Mouse (Mus musculus) heart, embryonic 11.5 days (tissue): ENCODE measurements around the gene Esr2. TPM values are rescaled to one million over a fixed set of nuclear protein-coding genes. Genes with fewer than 3 reads are reported as not detected.
A peak's percentile ranks its signal among the peaks of the same experiment; 100 is the strongest.

ENCODE experiments used
- ATAC-seq: fragments of 200-750 bp; cut with Nextera tagmentation; replicated peaks from 2 replicates; pipeline ENCODE4 v1.8.0; 2017; ENCODE audit warnings: moderate library complexity; ENCODE audit not compliant: insufficient number of reproducible peaks, low FRiP score, low TSS enrichment
- H3K27ac ChIP-seq: fragments of 300-500 bp; sonication (generic); 2 replicates; pipeline ENCODE4 v1.5.1; 2014; ENCODE audit warnings: mild to moderate bottlenecking, low read depth, low read length
- H3K27me3 ChIP-seq: fragments of 300-500 bp; sonication (generic); 2 replicates; pipeline ENCODE4 v1.6.1; 2014; ENCODE audit warnings: mild to moderate bottlenecking, low read length, mixed read lengths; ENCODE audit not compliant: control insufficient read depth, insufficient read depth
- H3K36me3 ChIP-seq: fragments of 300-500 bp; sonication (generic); 2 replicates; pipeline ENCODE4 v1.6.1; 2014; ENCODE audit warnings: mild to moderate bottlenecking, low read length, moderate library complexity, mixed read lengths; ENCODE audit not compliant: control insufficient read depth, insufficient read depth
- H3K4me1 ChIP-seq: fragments of 300-500 bp; sonication (generic); 2 replicates; pipeline ENCODE4 v1.6.1; 2014; ENCODE audit warnings: low read length; ENCODE audit not compliant: control insufficient read depth, insufficient read depth
- H3K4me2 ChIP-seq: fragments of 300-500 bp; sonication (generic); 2 replicates; pipeline ENCODE4 v1.6.1; 2014; ENCODE audit warnings: mild to moderate bottlenecking, moderate library complexity
- H3K4me3 ChIP-seq: fragments of 300-500 bp; sonication (generic); 2 replicates; pipeline ENCODE4 v1.5.1; 2014; ENCODE audit warnings: low read depth, low read length
- H3K9ac ChIP-seq: fragments of 300-500 bp; sonication (generic); 2 replicates; pipeline ENCODE4 v1.6.1; 2014; ENCODE audit warnings: mild to moderate bottlenecking, low read depth, low read length, moderate library complexity
- H3K9me3 ChIP-seq: fragments of 300-500 bp; sonication (generic); replicated peaks from 2 replicates; pipeline ENCODE4 v1.6.1; 2016; ENCODE audit warnings: low read length; ENCODE audit not compliant: control insufficient read depth
- WGBS: fragments of 180-500 bp; shearing (Covaris S2); extraction: QIAGEN DNeasy Blood & Tissue Kit; methylation state at CpG from one replicate; pipeline ENCODE4 v1.1.7; 2014; ENCODE audit not compliant: insufficient replicate concordance; 5-methylcytosine and 5-hydroxymethylcytosine counted together
- polyA plus RNA-seq: library from polyadenylated mRNA; unstranded; fragments of >200 nt; fragmentation: Nextera tagmentation; extraction: Ambion mirVana; gene quantifications from 2 replicates; pipeline ENCODE4 v1.2.1, GENCODE M21; 2014

The Esr2 gene
- polyA plus RNA-seq, 1 experiment from 2014 or later = 0.23 TPM

GRCm38 (mm10) chr12:76132591-76132990 is 44.5 kb downstream of the Esr2 start:
- Histone ChIP-seq H3K36me3 (no peaks in the 10 kb centered on the region), H3K9ac (no peak overlapping the region), H3K4me3 (no peak overlapping the region), H3K27me3 (no peaks in the 10 kb centered on the region), H3K9me3 (no peaks in the 10 kb centered on the region), H3K4me2 (no peak overlapping the region), H3K4me1 (no peaks in the 10 kb centered on the region), H3K27ac (no peak overlapping the region)
- ATAC-seq = no peak
- 60% methylated on average over 4 of the region's 4 CpGs for WGBS

GRCm38 (mm10) chr12:76130891-76131290 is 46.2 kb downstream of the Esr2 start:
- WGBS = 78% methylated on average over 6 of the region's 6 CpGs
- Histone ChIP-seq H3K4me3 (no peak overlapping the region), H3K27me3 (no peaks in the 10 kb centered on the region), H3K36me3 (no peaks in the 10 kb centered on the region), H3K9ac (no peak overlapping the region), H3K9me3 (no peaks in the 10 kb centered on the region), H3K4me2 (no peak overlapping the region), H3K27ac (no peak overlapping the region), H3K4me1 (no peaks in the 10 kb centered on the region)
- ATAC-seq = no peak

DNA sequence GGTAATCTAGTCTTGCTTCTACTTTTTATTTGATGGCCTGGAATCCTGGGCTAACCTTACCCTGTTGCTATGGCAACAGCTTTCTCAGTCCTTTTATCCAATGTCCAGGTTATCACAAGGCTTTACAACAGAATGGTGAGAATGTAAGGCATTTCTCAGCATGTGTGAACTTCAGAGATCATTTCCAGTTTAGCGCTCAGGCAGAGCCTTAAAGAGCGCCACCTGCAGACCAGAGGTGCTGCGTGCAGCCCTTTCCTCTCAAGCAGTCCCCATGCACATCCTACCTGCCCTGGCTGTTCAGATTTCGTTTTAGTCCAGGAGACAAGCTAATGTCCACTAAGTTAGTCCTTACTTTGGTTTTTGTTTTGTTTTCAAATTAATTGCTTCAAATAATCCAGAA is 46.8 kb downstream of the Esr2 start:
- Histone ChIP-seq H3K27me3 (no peaks in the 10 kb centered on the region), H3K9ac (no peak overlapping the region), H3K36me3 (no peaks in the 10 kb centered on the region), H3K4me1 (no peaks in the 10 kb centered on the region), H3K4me2 (no peak overlapping the region), H3K9me3 (no peaks in the 10 kb centered on the region), H3K27ac (no peak overlapping the region), H3K4me3 (no peak overlapping the region)
- no peak for ATAC-seq
- 21% methylated on average over 4 of the region's 4 CpGs for WGBS

DNA sequence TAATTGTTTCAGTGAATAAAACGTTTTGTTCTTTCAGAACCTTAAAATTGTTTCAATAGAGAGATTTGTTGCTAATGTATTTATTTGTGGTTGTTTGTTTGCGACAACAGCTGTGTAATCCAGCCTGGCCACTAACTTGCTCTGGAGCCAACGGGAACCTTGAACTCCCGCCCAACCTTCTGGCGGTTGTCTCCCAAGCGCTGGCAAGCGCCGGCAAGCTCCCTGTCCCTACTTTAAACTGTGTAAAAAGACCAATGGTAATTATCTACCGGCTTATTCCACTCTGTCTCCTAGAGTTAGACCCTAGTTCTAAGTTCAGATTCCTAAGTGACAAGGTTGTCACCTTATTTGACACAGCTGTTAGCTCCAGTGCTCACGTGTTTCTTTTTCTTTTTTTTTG is 48.2 kb downstream of the Esr2 start:
- 77% methylated on average over 10 of the region's 10 CpGs for WGBS
- H3K36me3 ChIP-seq = no peaks in the 10 kb centered on the region
- no peak overlapping the region for H3K4me3 ChIP-seq
- no peaks in the 10 kb centered on the region for H3K27me3 ChIP-seq
- no peak overlapping the region for H3K9ac ChIP-seq
- H3K4me2 ChIP-seq = no peak overlapping the region
- no peaks in the 10 kb centered on the region for H3K4me1 ChIP-seq
- ATAC-seq = no peak
- H3K27ac ChIP-seq = no peak overlapping the region
- H3K9me3 ChIP-seq = no peaks in the 10 kb centered on the region

DNA sequence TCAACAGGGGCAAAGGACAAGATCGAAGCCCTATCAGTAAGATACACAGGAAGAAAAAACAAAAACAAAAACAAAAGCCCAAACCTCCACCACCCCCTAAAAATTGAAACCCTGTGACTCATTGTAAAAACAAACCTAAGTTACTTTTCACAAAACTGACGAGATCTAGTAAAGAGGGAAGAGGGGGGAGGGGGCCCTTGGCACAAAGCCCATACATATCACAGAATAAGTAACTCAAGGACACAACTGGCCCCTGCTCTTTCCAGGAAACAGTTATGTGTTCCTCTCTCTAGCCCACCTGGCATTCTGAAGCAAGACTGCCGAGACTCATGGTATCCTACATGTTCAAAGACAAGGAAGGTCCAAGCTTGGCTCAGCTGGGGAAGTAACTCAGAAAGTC is 48.8 kb downstream of the Esr2 start:
- Histone ChIP-seq H3K9ac (no peak overlapping the region), H3K27ac (no peak overlapping the region), H3K9me3 (no peaks in the 10 kb centered on the region), H3K4me1 (no peaks in the 10 kb centered on the region), H3K4me2 (no peak overlapping the region), H3K4me3 (no peak overlapping the region), H3K27me3 (no peaks in the 10 kb centered on the region), H3K36me3 (no peaks in the 10 kb centered on the region)
- no peak for ATAC-seq
- 48% methylated on average over 3 of the region's 3 CpGs for WGBS

DNA sequence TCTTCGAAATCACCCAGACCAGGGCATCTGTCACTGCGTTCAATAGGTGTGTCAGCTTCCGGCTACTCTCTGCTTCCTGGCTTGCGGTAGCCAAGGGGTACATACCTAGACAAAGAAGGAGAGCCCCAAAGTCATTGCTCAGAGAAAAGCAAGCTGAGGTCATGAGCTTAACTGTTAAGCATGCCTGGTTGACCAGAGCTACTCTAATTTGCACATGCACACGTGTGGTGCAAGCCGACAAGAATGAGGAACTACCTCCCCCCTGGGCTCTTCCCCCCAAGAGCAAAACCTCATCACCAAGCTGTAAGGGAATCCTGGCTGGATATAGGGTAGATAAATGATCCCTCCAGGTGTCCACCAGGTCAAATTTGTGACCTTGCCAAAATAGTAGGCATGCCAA is 53.8 kb downstream of the Esr2 start:
- no peaks in the 10 kb centered on the region for H3K36me3 ChIP-seq
- 75% methylated on average over 6 of the region's 6 CpGs for WGBS
- H3K9me3 ChIP-seq = no peaks in the 10 kb centered on the region
- no peak for ATAC-seq
- H3K9ac ChIP-seq = no peak overlapping the region
- H3K27ac ChIP-seq = no peak overlapping the region
- no peaks in the 10 kb centered on the region for H3K4me1 ChIP-seq
- H3K4me2 ChIP-seq = no peak overlapping the region
- H3K4me3 ChIP-seq = no peak overlapping the region
- no peaks in the 10 kb centered on the region for H3K27me3 ChIP-seq

GRCm38 (mm10) chr12:76117632-76118153 is 59.4 kb downstream of the Esr2 start:
- H3K27me3 ChIP-seq = no peaks in the 10 kb centered on the region
- ATAC-seq = 0 out of 2 replicates have a peak, but pooled peaks have one; percentile 61
- no peaks in the 10 kb centered on the region for H3K9me3 ChIP-seq
- no peak overlapping the region for H3K4me2 ChIP-seq
- H3K4me1 ChIP-seq = peaks cover 4% of the 10 kb centered on the region; the same call in 1 of the 2 replicates
- H3K4me3 ChIP-seq = no peak overlapping the region
- no peaks in the 10 kb centered on the region for H3K36me3 ChIP-seq
- H3K9ac ChIP-seq = no peak overlapping the region
- WGBS = 44% methylated on average over 4 of the region's 4 CpGs
- peak overlapping the region; percentile 70 for H3K27ac ChIP-seq

DNA sequence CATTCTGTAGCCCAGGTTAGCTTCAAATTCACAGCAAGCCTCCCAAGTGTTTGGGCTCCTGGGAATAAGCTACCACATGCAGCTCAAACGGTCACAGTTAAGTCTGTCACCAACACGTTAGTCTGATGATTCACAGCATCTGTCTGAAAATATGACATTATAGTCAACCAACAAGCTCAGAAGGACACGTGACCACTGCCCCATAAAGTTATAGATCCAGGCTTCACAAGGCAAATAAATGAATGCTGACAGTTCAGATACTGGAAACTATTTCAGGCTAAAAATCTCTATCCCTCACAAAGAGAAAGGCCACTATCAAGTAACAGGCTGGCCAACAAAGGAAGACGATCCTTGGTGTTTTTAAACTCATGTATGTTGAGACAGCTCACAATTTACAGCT is 60.5 kb downstream of the Esr2 start:
- peaks cover 4% of the 10 kb centered on the region; the same call in 1 of the 2 replicates for H3K4me1 ChIP-seq
- no peak overlapping the region for H3K4me3 ChIP-seq
- no peaks in the 10 kb centered on the region for H3K36me3 ChIP-seq
- H3K27me3 ChIP-seq = no peaks in the 10 kb centered on the region
- no peak for ATAC-seq
- H3K9ac ChIP-seq = no peak overlapping the region
- H3K9me3 ChIP-seq = no peaks in the 10 kb centered on the region
- H3K4me2 ChIP-seq = no peak overlapping the region
- 65% methylated on average over 4 of the region's 4 CpGs for WGBS
- H3K27ac ChIP-seq = 0 out of 2 replicates have a peak overlapping the region, but pooled peaks have one; percentile 22

GRCm38 (mm10) chr12:76111046-76111445 is 66.0 kb downstream of the Esr2 start:
- Histone ChIP-seq H3K9ac (no peak overlapping the region), H3K36me3 (peaks cover 22% of the 10 kb centered on the region), H3K9me3 (no peaks in the 10 kb centered on the region), H3K27me3 (no peaks in the 10 kb centered on the region), H3K4me2 (no peak overlapping the region), H3K4me1 (no peaks in the 10 kb centered on the region), H3K4me3 (no peak overlapping the region), H3K27ac (no peak overlapping the region)
- 72% methylated on average over 3 of the region's 3 CpGs for WGBS
- no peak for ATAC-seq
